Mouse (Mus musculus) subcutaneous adipose tissue, adult 2 months (tissue): ENCODE measurements around the gene Morf4l1. TPM values are rescaled to one million over a fixed set of nuclear protein-coding genes. Genes with fewer than 3 reads are reported as not detected.

Experiments used
- polyA plus RNA-seq: library from polyadenylated mRNA; depleted of rRNA; stranded (reverse); fragments of >200 nt; gene quantifications from 2 replicates; pipeline ENCODE4 v1.2.3, GENCODE M21; 2012; ENCODE audit warnings: low replicate concordance; rRNA removed

The Morf4l1 gene
- 128 and 159 TPM in 2 replicates for polyA plus RNA-seq

GRCm38 (mm10) chr9:90114567-90115307 is at the start of gene Morf4l1:
Morf4l1 (minus strand) TSS chr9:90114774.

DNA sequence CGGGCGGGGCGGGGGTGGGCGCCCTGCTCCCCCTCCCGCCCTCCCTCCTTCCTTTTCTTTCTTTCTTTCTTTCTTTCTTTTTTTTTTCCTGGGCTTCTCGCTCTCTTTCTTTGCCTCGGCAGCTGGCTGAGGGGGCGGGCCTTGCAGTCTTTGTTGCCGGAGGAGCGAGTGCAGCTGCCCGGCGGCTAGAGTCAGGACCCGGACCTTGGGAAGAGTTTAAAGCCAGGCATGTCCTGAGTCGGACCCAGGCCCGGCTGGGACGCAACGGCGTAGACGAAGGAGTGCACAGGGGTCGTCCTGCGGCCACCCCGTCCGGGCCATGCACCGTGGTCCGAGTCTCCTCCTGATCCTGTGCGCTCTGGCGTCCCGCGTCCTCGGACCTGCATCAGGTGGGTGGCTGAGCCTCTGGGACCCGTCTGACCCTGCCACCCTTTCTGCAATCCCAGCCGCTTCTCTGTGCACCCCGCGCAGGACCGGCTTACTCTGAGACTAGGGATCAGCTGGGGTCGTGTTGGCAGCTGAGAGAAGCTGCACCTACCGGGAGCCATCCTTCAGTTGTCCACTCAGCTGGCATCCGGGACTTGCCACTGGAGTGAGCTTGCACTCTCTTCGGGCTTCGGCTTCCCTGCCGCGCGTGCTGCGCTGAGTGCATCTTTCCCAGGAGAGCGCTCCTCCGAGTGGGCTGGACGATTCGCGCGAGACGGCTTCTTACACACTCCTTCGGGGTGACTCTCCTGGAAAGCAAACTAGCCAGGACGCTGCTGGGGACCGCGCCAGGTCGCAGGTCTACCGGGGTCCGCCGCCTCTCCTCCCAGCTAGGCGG is 48.6 kb upstream of the Morf4l1 start, which contains the start of gene Adamts7:
TSS of gene Adamts7 (plus strand) at position 144 of the 823 bp plus-strand sequence.

DNA sequence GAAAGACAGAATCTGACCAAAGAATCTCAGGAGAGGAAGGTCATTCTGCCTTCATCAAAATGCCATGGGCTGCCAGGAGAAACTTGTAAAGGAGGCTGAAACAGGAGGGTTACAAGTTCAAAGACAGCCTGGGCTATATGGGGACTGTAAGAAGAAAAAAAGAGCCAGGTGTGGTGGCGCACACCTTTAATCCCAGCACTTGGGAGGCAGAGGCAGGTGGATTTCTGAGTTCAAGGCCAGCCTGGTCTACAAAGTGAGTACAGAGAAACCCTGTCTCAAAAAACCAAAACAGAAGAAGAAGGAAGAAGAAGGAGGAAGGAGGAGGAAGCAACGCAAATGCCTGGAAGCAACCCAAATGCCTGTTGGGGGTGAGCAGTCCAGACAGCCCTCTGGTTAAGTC is 60.7 kb downstream of the Morf4l1 start, which contains the start of gene Ctsh:
TSS of gene Ctsh (plus strand) at position 301 of the 400 bp plus-strand sequence.

Other genes starting within 250 kb of the Morf4l1 start
- gene Rasgrf1, start 204.9 kb downstream of the Morf4l1 start, polyA plus RNA-seq, result 3.0 TPM in 1 of 2 replicates, not detected in the other
- gene Ctsh, start 60.6 kb downstream of the Morf4l1 start, polyA plus RNA-seq, result 65.9 and 87.8 TPM in 2 replicates
- gene Adamts7, start 48.3 kb upstream of the Morf4l1 start, polyA plus RNA-seq, result 13.3 and 70.0 TPM in 2 replicates
- 32.1 and 52.7 TPM in 2 replicates for gene Tbc1d2b, start 156.0 kb upstream of the Morf4l1 start, polyA plus RNA-seq